Mouse (Mus musculus) testis, postnatal 10 days (tissue): Measurements from ENCODE around the gene Sstr2.
"Not testable (repeated sequence)": the region's sequence is repeated elsewhere in the genome, so short reads cannot be mapped to it uniquely, and the experiment has no call there.

Experiments
- DNase-seq: peaks from one replicate; pipeline ENCODE4 v3.0.0; 2021; ENCODE audit warnings: low spot score

Sstr2 gene

DNA sequence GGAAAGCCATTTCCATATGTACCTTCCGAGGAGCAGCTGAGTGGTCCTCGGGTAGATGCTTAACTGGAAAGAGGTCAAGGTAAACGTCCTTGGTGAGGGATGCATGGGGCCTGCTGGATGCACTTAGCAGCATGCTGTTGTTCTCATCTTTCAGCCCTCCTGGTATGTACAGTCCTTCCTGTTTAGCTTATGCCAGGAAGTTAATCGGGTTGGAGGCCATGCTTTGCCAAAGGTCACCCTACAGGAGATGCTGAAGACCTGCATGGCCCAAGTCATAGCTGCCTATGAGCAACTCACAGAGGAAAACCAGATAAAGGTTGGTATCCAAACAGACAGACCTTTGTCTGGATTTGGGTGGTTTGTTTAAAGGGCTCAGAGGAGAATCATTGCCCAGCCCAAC lies 38.1 kb downstream of the Sstr2 start:
- no peak for DNase-seq

DNA sequence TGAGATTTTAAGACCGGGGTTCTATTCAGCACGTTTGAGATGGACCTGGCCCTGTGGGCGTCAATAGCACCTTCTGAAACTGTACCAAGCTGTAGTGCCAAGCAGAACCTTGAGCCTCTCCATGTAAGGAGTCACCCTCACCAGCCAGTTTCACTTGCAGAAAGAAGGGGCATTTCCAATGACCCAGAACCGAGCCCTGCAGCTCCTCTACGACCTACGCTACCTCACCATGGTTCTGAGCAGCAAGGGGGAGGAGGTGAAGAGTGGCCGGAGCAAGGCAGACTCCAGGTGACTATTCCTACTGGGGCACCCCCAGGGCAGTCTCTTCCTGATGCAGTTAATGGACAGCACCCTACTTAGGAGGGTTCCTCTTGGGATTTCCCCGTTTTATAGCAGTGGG lies 39.2 kb downstream of the Sstr2 start:
- DNase-seq, result no peak

DNA sequence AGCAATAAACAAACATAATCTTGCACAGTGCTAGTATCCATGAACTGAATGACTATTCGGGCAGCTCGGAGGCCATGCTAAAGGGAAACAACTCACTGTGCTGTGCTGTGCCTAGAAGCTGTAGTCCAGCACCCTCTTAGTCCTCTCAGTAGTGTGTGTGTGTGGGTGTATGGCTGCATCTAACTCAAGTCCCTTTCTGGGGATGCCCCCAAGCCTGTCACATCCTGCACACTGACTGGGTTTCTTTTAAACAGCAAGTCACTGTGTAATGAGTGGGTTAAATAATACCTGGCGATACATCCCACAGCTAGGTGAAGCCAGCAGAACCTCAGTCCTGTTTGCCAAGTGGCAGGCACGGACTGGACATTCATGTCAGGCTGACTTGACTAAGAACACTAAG lies 39.6 kb downstream of the Sstr2 start:
- no peak for DNase-seq

DNA sequence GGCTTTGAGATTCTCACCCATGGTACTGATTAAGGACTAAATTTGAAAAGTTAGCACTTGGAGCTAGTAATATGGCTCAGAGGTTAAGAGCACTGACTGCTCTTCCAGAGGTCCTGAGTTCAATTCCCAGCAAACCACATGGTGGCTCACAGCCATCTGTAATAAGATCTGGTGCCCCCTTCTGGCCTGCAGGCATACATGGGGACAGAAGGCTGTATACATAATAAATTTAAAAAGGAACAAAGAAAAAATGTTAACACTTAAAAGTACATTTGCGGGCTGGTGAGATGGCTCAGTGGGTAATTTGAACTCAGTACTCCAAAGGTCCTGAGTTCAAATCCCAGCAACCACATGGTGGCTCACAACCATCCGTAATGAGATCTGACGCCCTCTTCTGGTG lies 41.1 kb downstream of the Sstr2 start:
- not testable (repeated sequence) for DNase-seq

DNA sequence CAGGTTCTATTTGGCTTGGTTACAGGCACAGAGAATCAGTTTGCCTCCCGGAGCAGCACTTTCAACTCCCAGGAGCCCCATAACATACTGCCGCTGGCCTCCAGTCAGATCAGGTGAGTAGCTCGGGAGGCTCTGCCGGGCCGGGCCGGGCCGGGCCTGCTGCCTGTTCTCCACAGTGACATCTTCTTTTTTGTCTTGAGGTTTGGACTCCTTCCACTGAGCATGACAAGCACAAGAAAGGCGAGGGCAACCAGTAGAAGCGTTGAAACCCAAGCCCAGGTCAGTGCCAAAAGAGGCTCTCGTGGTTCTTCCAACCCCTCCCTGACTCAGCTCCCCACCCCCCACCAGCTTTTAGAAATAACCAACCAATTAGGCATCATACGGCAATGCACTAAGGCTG lies 41.8 kb downstream of the Sstr2 start:
- DNase-seq, result no peak

DNA sequence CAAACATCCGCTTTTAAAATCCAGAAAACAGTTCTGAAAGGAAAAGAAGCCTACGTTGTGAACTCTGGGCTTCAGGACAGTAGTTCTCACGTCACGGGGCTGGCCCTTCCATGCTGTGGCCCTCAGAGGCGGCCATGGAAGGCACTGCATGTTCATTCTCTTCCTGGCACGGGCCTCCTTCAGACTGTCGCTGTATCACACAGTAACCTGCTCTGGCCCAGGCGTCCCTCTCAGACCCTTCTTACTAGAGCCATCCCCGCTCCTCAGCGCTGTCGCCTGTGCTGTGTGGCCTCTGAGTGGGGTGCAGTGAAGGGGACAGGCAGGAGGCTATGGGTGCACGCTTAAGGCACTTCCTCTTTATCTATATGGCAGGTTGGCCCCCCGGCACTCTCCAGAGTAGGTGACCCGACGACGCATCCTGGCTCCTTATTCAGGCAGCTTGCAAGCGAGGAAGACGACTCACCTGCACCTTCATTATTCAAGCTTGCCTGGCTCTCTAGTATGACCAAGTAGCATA lies 42.8 kb downstream of the Sstr2 start:
- no peak for DNase-seq

DNA sequence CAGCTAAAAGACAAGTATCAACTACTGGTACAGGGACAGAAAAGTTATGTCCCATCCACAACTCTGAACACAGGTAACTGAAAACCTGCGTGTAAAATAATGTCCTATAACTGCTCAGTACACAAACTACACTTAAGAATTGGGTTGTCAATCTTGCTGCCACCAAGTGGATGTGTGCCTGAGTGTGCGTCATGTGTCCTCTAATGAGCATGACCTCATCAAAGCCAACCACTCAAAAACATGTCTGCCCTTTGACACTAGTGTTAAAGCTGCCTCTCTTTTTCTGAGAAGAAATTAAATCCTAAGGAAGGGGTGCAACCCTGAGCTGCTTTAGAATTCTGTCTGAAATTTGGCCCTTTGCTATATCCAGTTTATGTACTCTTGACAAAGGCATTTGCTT lies 45.1 kb downstream of the Sstr2 start:
- DNase-seq, result no peak

DNA sequence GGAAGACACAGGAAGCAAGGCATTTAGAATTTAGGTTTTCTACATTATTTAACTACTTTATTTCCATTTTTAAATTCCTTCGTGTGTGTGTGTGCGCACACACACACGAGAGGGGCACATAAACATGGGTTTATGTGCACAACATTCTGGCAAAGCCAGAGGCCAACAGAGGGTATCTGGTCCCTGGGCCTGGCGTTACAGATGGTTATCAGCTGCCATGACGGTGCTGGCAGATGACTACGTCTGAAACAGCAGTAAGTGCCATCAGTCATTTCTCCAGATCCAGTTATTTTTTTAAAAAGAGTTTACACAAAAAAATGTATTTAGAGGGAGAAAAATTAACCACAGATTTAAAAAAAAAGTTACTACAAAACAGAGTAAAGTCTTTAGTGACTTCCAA lies 47.1 kb downstream of the Sstr2 start:
- DNase-seq, result no peak

DNA sequence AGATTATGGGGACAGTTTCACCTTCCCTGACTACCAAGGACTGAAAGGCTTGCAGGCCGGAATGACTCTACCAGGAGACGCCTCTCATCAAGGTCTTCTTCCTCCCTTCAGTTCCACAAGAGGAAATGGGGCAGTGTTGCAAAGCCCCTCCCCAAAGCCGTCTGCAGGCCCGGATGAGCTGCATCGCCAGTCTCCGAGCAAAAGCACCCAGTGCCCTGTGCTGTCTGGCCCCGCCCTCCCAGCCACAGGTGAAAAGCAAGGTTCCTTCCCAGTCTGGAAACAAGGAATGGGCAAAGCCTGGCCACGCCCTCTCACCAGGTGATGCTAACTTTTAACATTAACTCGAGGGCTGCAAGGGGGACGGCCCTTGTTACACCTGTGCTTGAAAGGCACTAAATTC lies 47.5 kb downstream of the Sstr2 start:
- DNase-seq, result no peak

DNA sequence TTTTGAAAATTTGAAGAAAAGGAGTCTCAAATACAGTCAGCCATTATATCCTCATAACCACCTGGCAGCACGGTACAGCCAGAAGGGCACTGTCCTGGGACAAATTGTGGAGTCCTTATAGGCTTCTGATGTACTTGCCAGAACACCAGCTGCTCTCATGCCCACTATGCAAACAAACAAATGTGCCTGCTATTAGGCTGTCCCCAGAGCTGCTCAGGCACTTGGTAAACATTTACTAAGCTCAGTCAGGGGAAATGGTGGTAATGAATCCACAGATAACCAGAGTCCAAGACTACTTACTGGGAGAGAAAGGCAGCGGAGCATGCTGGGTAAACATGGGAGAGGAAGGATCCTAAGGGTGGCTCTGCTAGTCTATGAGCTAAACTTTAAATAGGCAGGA lies 48.0 kb downstream of the Sstr2 start:
- DNase-seq, result no peak

DNA sequence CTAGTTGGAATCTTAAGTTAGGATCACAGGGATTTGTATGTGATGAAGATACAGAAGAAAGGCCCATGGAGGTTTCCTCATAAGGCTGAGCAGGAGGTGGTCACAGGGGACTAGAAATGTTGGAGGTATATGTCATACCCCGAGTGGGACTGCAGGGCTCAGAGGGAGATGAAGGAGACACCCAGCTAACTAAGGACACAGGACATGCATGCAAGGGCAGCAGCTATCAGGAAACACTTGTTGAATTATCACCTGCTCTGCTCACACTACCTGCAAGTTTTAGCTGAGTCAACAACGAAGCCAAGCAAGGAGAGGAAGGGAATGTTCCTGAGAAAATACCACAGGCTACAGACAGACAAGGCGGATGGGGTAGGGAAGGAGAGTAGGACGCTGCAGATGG lies 48.6 kb downstream of the Sstr2 start:
- DNase-seq, result no peak

DNA sequence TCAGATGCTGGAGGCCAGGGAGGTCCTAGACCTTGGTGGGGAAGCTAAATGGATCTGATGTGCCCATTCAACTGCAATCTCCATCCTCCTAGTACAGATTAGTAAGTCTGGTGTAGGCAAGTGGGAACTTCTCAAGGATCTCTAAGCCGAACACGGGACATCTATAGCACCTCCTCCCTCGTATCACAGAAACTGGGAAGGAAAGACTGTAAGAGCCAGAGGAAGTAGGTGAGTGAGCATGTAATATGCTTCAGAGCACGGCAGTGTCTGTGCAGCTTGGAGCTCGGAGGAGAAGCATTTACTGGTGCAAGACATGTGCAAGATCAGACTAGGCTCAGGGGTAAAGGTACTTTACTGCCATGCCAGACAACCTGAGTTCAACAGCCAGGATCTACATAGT lies 49.7 kb downstream of the Sstr2 start:
- DNase-seq, result no peak

DNA sequence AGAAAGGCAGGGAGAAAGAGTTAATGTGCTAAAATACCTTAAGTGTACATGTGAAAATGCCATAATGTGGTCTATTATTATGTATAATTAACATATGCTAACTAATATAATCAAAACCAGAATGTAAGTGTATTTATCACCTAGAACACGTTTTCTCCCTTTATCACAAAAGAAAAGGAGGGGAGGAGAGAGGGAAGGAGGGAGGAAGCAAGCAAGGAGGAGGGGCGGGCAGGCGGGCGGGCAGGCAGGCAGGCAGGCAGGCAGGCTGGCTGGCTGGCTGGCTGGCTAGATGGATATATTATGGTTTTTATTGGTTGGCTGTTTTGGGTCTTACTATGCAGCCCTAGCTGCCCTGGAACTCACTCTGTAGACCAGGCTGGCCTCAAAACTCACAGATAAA lies 50.6 kb downstream of the Sstr2 start:
- DNase-seq, result no peak

DNA sequence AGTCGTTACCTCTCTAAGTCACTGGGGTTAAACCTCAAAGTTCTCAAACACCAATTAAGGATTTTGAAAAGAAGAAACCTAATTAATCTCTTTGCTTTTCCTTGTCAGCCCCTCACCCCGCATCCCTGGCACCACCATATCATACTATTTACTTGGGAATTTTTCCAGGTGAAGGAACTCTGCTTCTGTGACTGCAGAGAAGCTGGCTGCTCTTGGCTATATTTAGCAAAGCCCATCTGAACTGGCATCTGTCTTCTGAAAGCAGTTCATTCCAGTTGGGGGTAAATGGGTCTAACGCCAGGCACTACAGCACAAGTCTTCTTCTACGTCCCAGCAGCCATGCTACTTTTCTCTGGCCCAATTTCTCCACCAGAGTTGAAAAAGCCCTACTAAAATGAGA lies 54.5 kb downstream of the Sstr2 start:
- DNase-seq, result no peak

DNA sequence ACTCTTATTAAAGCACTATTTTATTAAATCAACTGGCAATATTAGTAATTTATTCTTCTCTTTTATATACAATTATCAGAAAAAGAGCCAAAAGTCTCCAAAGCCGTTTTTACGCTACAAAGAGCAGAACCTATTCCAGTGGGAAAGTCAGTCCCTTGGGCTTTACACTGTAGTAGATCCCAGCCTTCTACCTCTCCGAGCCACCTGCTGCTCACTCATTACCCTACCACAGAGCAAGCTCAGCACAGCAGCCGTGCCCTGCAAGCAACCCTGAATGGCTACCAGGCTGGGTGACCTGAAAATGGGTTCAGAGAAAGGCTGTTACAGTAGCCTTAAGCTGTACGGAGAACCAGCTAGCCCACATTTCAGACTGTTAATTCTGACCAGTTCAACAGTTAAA lies 55.5 kb downstream of the Sstr2 start:
- no peak for DNase-seq
